Mouse (Mus musculus): ENCODE measurements around the gene Gprc5d. TPM values are rescaled to one million over a fixed set of nuclear protein-coding genes. Genes with fewer than 3 reads are reported as not detected.

Gene Gprc5d
- polyA plus RNA-seq, 1 experiment, result not detected

DNA sequence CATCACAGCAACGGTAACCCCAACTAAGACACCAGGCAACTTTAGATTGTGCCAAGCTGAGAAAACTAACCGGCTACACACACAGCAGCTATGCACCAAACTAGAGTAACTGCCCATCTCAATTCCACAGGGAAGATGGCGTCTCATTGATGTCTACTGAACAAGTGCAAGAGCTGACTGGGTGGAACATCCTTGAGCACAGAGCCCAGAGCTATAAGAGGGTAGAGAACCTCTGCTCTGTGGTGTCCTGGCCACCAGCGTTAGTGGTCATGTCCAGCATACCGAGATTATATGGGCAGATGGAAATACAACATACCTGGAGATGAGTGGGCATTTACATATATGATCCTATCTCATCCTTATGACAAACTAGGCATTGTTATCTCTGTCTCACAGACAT lies 25.1 kb upstream of the Gprc5d start:
- Histone ChIP-seq H3K9me3 (replicated peaks; ENCODE audit: control insufficient read depth, insufficient read depth, low read length, poor library complexity, severe bottlenecking) (no peaks in the 10 kb centered on the region), H3K9ac (ENCODE audit: low read depth, poor library complexity, severe bottlenecking) (no peak overlapping the region), H3K4me3 (ENCODE audit: low read depth, low read length) (no peak overlapping the region), H3K4me1 (ENCODE audit: control insufficient read depth, insufficient read depth, low read length) (no peaks in the 10 kb centered on the region), H3K36me3 (ENCODE audit: control insufficient read depth, insufficient read depth, low read length, poor library complexity, severe bottlenecking) (no peaks in the 10 kb centered on the region), H3K27ac (ENCODE audit: insufficient read depth, low read length) (no peak overlapping the region), H3K27me3 (ENCODE audit: control insufficient read depth, insufficient read depth, low read length, poor library complexity, severe bottlenecking) (no peaks in the 10 kb centered on the region)
- no peak for TF ChIP-seq EP300 (IDR thresholded peaks at IDR 0.05; ENCODE audit: insufficient read depth, low read depth, low read length)
- no peak for TF ChIP-seq CTCF (IDR thresholded peaks at IDR 0.05; ENCODE audit: low read depth, low read length)
- no peak for TF ChIP-seq POLR2A (IDR thresholded peaks at IDR 0.05; ENCODE audit: insufficient read depth, low read length)

DNA sequence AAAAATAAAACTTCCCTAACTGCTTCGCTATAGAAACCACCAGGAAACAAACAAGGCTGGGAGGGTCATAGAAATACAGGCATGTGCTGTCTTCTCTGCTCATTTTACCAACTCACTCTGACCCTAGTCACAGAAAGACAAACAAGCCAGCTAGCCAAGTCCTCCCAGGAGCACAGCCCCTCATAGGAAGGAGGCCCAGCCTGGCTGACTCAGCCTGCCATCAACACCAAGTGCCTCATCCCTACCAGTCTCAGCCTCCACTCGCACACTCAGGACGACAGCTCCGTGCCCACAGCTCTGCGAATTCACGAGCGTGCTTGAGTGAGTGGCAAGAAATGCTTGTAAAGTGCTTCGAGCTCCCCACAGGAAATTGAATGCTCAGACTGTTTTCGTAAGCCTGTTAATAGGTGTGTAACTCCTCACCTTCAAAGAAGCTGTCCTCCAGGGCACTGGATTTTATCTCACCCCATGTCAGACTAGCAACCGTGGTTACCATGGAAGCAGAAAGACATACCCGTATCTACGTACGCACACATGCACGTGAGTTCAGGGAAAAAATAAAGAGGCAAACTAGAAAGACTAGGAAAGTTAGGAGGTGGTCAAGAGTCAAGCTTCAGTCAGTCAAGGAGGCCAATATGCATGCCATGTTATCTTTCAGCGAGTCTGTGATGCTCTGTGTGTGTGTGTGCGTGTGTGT lies 23.5 kb upstream of the Gprc5d start:
- Histone ChIP-seq H3K27me3 (ENCODE audit: control insufficient read depth, insufficient read depth, low read length, poor library complexity, severe bottlenecking) (no peaks in the 10 kb centered on the region), H3K27ac (ENCODE audit: insufficient read depth, low read length) (no peak overlapping the region), H3K4me3 (ENCODE audit: low read depth, low read length) (no peak overlapping the region), H3K9me3 (replicated peaks; ENCODE audit: control insufficient read depth, insufficient read depth, low read length, poor library complexity, severe bottlenecking) (no peaks in the 10 kb centered on the region), H3K36me3 (ENCODE audit: control insufficient read depth, insufficient read depth, low read length, poor library complexity, severe bottlenecking) (no peaks in the 10 kb centered on the region), H3K4me1 (ENCODE audit: control insufficient read depth, insufficient read depth, low read length) (no peaks in the 10 kb centered on the region), H3K9ac (ENCODE audit: low read depth, poor library complexity, severe bottlenecking) (no peak overlapping the region)
- TF ChIP-seq CTCF (IDR thresholded peaks at IDR 0.05; ENCODE audit: low read depth, low read length) (no peak), POLR2A (IDR thresholded peaks at IDR 0.05; ENCODE audit: insufficient read depth, low read length) (no peak), EP300 (IDR thresholded peaks at IDR 0.05; ENCODE audit: insufficient read depth, low read depth, low read length) (no peak)

DNA sequence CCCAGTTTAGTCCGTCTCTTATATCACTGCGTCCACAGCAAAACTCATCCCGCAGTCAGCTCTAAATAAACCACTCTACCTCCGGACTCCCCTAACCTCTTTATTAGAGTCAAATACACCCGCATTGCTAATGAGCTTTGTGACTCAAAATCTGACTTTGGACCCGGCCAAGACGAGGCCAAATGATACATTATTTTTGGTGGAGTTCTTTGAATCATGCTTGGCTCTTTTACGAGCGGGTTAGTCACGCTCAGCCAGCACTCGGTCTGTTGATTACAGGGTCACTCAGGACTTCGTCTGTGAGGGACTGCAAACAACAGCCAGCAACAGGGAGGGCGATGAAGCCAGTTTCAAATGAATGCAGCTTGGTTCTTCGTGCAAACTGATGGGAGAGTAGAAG lies 20.7 kb upstream of the Gprc5d start:
- Histone ChIP-seq H3K9me3 (replicated peaks; ENCODE audit: control insufficient read depth, insufficient read depth, low read length, poor library complexity, severe bottlenecking) (no peaks in the 10 kb centered on the region), H3K4me1 (ENCODE audit: control insufficient read depth, insufficient read depth, low read length) (peaks cover 1% of the 10 kb centered on the region), H3K36me3 (ENCODE audit: control insufficient read depth, insufficient read depth, low read length, poor library complexity, severe bottlenecking) (no peaks in the 10 kb centered on the region), H3K27me3 (ENCODE audit: control insufficient read depth, insufficient read depth, low read length, poor library complexity, severe bottlenecking) (no peaks in the 10 kb centered on the region), H3K27ac (ENCODE audit: insufficient read depth, low read length) (no peak overlapping the region), H3K9ac (ENCODE audit: low read depth, poor library complexity, severe bottlenecking) (no peak overlapping the region), H3K4me3 (ENCODE audit: low read depth, low read length) (no peak overlapping the region)
- TF ChIP-seq POLR2A (IDR thresholded peaks at IDR 0.05; ENCODE audit: insufficient read depth, low read length) (no peak), EP300 (IDR thresholded peaks at IDR 0.05; ENCODE audit: insufficient read depth, low read depth, low read length) (no peak), CTCF (IDR thresholded peaks at IDR 0.05; ENCODE audit: low read depth, low read length) (no peak)

DNA sequence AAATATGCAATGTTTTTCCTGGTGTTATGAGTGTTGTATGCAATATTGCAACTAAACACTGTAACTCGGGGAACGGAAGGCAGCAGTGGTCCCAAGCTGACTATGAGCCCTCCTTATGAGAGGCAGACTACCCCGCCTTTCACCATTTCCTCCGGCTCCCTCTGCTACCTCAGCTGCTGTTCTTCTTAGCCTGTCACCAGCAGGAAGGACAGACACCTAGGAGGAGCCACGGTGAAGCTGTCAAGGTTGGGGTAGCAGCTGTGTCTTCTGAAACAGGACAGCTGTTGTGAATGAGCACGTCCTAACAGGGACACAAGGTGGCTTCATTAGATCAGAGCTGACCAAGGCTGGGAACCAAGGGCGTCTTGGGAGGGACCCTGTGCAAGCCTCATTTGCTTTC lies 20.1 kb upstream of the Gprc5d start:
- Histone ChIP-seq H3K4me3 (ENCODE audit: low read depth, low read length) (no peak overlapping the region), H3K36me3 (ENCODE audit: control insufficient read depth, insufficient read depth, low read length, poor library complexity, severe bottlenecking) (no peaks in the 10 kb centered on the region), H3K27me3 (ENCODE audit: control insufficient read depth, insufficient read depth, low read length, poor library complexity, severe bottlenecking) (no peaks in the 10 kb centered on the region), H3K9me3 (replicated peaks; ENCODE audit: control insufficient read depth, insufficient read depth, low read length, poor library complexity, severe bottlenecking) (no peaks in the 10 kb centered on the region), H3K9ac (ENCODE audit: low read depth, poor library complexity, severe bottlenecking) (no peak overlapping the region), H3K4me1 (ENCODE audit: control insufficient read depth, insufficient read depth, low read length) (peaks cover 1% of the 10 kb centered on the region), H3K27ac (ENCODE audit: insufficient read depth, low read length) (no peak overlapping the region)
- no peak for TF ChIP-seq EP300 (IDR thresholded peaks at IDR 0.05; ENCODE audit: insufficient read depth, low read depth, low read length)

DNA sequence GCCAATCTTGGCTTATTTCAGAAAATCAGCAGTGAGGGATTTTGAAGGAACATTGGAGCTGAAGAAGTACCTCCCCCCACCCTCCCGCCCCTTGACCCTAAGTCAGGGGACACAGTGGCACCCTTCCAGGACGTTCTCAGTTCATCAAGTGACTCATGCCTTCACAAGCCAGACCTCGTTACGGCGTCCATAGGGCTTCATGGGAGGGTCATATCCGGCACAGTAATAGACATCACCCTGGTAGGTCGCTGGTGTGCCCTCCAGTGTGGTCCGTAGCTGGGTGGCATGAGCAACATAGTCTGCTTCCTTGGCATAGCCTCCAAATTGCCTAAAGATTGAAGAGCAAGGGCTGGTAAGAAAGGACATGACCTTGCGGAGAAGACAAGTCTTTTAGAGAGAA lies 19.7 kb upstream of the Gprc5d start:
- no peak for TF ChIP-seq EP300 (IDR thresholded peaks at IDR 0.05; ENCODE audit: insufficient read depth, low read depth, low read length)
- TF ChIP-seq POLR2A (IDR thresholded peaks at IDR 0.05; ENCODE audit: insufficient read depth, low read length), result no peak
- no peak for TF ChIP-seq CTCF (IDR thresholded peaks at IDR 0.05; ENCODE audit: low read depth, low read length)
- Histone ChIP-seq H3K27ac (ENCODE audit: insufficient read depth, low read length) (no peak overlapping the region), H3K4me1 (ENCODE audit: control insufficient read depth, insufficient read depth, low read length) (peaks cover 1% of the 10 kb centered on the region), H3K36me3 (ENCODE audit: control insufficient read depth, insufficient read depth, low read length, poor library complexity, severe bottlenecking) (no peaks in the 10 kb centered on the region), H3K9ac (ENCODE audit: low read depth, poor library complexity, severe bottlenecking) (no peak overlapping the region), H3K27me3 (ENCODE audit: control insufficient read depth, insufficient read depth, low read length, poor library complexity, severe bottlenecking) (no peaks in the 10 kb centered on the region), H3K4me3 (ENCODE audit: low read depth, low read length) (no peak overlapping the region), H3K9me3 (replicated peaks; ENCODE audit: control insufficient read depth, insufficient read depth, low read length, poor library complexity, severe bottlenecking) (no peaks in the 10 kb centered on the region)

DNA sequence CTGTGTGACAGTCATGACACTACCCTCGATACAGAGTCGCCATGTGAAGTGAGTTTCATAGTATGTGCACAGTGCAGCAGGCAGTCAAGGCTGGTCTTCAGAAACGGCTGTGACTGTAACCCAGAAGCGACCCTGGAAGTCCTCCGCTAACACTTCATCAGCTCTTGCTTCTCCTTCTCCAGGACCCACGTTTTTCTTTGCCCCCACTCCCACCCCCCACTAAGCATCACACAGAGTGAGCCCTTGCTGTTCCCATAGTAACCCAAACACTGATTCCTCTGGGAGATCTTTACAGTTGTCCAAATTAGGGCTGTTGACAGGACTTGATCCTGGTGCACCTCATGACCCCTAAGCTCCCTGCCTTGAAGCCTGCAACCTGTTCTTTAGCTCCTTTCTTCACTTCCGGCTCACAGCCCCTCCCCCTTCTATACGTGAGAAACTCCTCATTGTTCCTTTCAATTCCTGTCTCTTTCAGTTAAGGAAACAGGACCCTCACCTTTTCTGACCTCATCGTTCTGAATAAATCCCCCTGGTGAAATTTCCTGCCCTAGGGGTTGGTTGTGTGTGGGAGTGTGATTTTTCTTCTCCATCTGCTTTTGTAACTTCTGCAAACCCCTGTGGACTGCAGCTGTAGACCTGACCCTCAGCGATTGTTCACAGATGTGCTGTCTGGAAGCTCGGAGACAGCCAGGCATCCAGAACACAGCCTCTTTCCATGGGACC lies 18.5 kb upstream of the Gprc5d start:
- Histone ChIP-seq H3K9ac (ENCODE audit: low read depth, poor library complexity, severe bottlenecking) (no peak overlapping the region), H3K4me3 (ENCODE audit: low read depth, low read length) (no peak overlapping the region), H3K4me1 (ENCODE audit: control insufficient read depth, insufficient read depth, low read length) (peaks cover 1% of the 10 kb centered on the region), H3K9me3 (replicated peaks; ENCODE audit: control insufficient read depth, insufficient read depth, low read length, poor library complexity, severe bottlenecking) (no peaks in the 10 kb centered on the region), H3K27ac (ENCODE audit: insufficient read depth, low read length) (no peak overlapping the region), H3K36me3 (ENCODE audit: control insufficient read depth, insufficient read depth, low read length, poor library complexity, severe bottlenecking) (no peaks in the 10 kb centered on the region), H3K27me3 (ENCODE audit: control insufficient read depth, insufficient read depth, low read length, poor library complexity, severe bottlenecking) (no peaks in the 10 kb centered on the region)
- no peak for TF ChIP-seq POLR2A (IDR thresholded peaks at IDR 0.05; ENCODE audit: insufficient read depth, low read length)
- no peak for TF ChIP-seq EP300 (IDR thresholded peaks at IDR 0.05; ENCODE audit: insufficient read depth, low read depth, low read length)
- TF ChIP-seq CTCF (IDR thresholded peaks at IDR 0.05; ENCODE audit: low read depth, low read length), result no peak
